ENCODE assay signal across 8 mouse cellular contexts in the genomic region with DNA sequence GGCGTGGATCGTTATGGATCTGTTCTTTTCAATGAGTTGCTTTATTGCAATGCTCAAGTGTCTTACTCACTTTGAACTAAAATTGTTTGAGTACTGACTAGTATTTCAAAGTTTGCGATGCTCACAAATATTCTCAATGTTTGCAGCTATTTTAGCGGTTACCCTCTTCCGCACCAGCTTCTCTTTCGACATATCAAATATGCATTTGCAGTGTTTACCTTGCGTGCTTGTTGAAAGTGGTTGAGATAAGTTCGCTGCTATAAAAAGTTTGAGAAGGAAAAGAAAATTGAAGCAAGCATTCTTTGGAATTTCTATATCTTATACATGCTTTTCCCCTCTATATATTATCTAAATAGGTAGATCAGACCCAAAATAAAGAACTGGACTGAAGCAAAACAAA.
DNase-seq lines count a peak whose midpoint lies in the region; ATAC-seq and TF ChIP-seq lines count a peak whose summit lies in the region.

No protein-coding gene starts in this region.

- H3K9ac ChIP-seq in heart, embryonic 13.5 days, result no peak overlapping the region
- no peak overlapping the region; the same call in 1 of the 2 replicates for H3K9ac ChIP-seq in hindbrain, embryonic 11.5 days (ENCODE audit: low read depth, low read length)
- no peak overlapping the region for H3K9ac ChIP-seq in midbrain, embryonic 11.5 days (ENCODE audit: low read length)

- 57% methylated on average over 8 of the region's 8 CpGs for WGBS in heart, embryonic 13.5 days
- 71% methylated on average over 8 of the region's 8 CpGs for whole genome bisulfite sequencing in hindbrain, embryonic 11.5 days
- 67% methylated on average over 8 of the region's 8 CpGs for WGBS in midbrain, embryonic 11.5 days

- H3K4me1 ChIP-seq in heart, embryonic 13.5 days, result 0 out of 2 replicates have a peak, but pooled peaks cover 7% of the 10 kb centered on the region
- H3K4me1 ChIP-seq in cortical plate, adult 2 months (ENCODE audit: control insufficient read depth, insufficient read depth, low read length), result no peaks in the 10 kb centered on the region; the same call in 1 of the 2 replicates
- H3K4me1 ChIP-seq in hindbrain, embryonic 11.5 days (replicated peaks; ENCODE audit: control insufficient read depth, insufficient read depth, low read length), result no peaks in the 10 kb centered on the region
- H3K4me1 ChIP-seq in midbrain, embryonic 11.5 days (ENCODE audit: control insufficient read depth, insufficient read depth, low read length), result no peaks in the 10 kb centered on the region

- H3K27me3 ChIP-seq in heart, embryonic 13.5 days (replicated peaks), result no peaks in the 10 kb centered on the region
- no peaks in the 10 kb centered on the region for H3K27me3 ChIP-seq in hindbrain, embryonic 11.5 days (ENCODE audit: control insufficient read depth, insufficient read depth, low read length)
- no peaks in the 10 kb centered on the region for H3K27me3 ChIP-seq in midbrain, embryonic 11.5 days (ENCODE audit: control insufficient read depth, insufficient read depth, low read length)

- H3K4me3 ChIP-seq in heart, embryonic 13.5 days, result peak overlapping the region; percentile 44
- peak overlapping the region; percentile 39; the same call in 1 of the 2 replicates for H3K4me3 ChIP-seq in cortical plate, adult 2 months (ENCODE audit: insufficient read depth, low read length)
- peak overlapping the region; percentile 34 for H3K4me3 ChIP-seq in hindbrain, embryonic 11.5 days (ENCODE audit: low read depth, low read length)
- H3K4me3 ChIP-seq in midbrain, embryonic 11.5 days (ENCODE audit: low read depth, low read length), result peak overlapping the region; percentile 31; the same call in 1 of the 2 replicates

- no peak for TF ChIP-seq POLR2A in cortical plate, adult 2 months (IDR thresholded peaks at IDR 0.05; ENCODE audit: extremely low read depth, insufficient read depth, low read length)

- no peak for ATAC-seq in heart, embryonic 13.5 days (ENCODE audit: extremely low read depth, insufficient number of reproducible peaks, low FRiP score, low TSS enrichment)
- no peak for ATAC-seq in hindbrain, embryonic 11.5 days (ENCODE audit: low FRiP score)
- ATAC-seq in midbrain, embryonic 11.5 days (ENCODE audit: low FRiP score), result no peak

- intact Hi-C loops in heart, postnatal 10 days (cut with DNase I), result no loop called here

- no peak for TF ChIP-seq CTCF in cortical plate, adult 2 months (IDR thresholded peaks at IDR 0.05; ENCODE audit: extremely low read depth, insufficient read depth, low read length)

- no peaks in the 10 kb centered on the region for H3K9me3 ChIP-seq in heart, embryonic 13.5 days
- H3K9me3 ChIP-seq in hindbrain, embryonic 11.5 days (ENCODE audit: control insufficient read depth, low read length), result no peaks in the 10 kb centered on the region
- H3K9me3 ChIP-seq in midbrain, embryonic 11.5 days (ENCODE audit: control insufficient read depth, low read length), result no peaks in the 10 kb centered on the region

- peak overlapping the region; percentile 69 for H3K4me2 ChIP-seq in heart, embryonic 13.5 days
- peak overlapping the region; percentile 46 for H3K4me2 ChIP-seq in hindbrain, embryonic 11.5 days (replicated peaks; ENCODE audit: low read depth, low read length)
- H3K4me2 ChIP-seq in midbrain, embryonic 11.5 days, result peak overlapping the region; percentile 55

- no peaks in the 10 kb centered on the region for H3K36me3 ChIP-seq in heart, embryonic 13.5 days
- H3K36me3 ChIP-seq in hindbrain, embryonic 11.5 days (ENCODE audit: control insufficient read depth, insufficient read depth, low read length), result no peaks in the 10 kb centered on the region
- no peaks in the 10 kb centered on the region for H3K36me3 ChIP-seq in midbrain, embryonic 11.5 days (ENCODE audit: control insufficient read depth, insufficient read depth, low read length)

- DNase-seq in heart, postnatal 10 days, result no peak
- DNase-seq in hindbrain, embryonic 11.5 days (ENCODE audit: low spot score), result no peak
- no peak for DNase-seq in midbrain, embryonic 11.5 days (ENCODE audit: low spot score, missing footprints)
- DNase-seq in frontal cortex, postnatal 25 days (ENCODE audit: low spot score in 2 of 2), result no peak
- no peak for DNase-seq in left cerebral cortex, adult 18-20 months (ENCODE audit: low spot score in 2 of 2)
- DNase-seq in adrenal gland, postnatal 10 days, result no peak

- no peak overlapping the region for H3K27ac ChIP-seq in heart, embryonic 13.5 days (replicated peaks)
- no peak overlapping the region for H3K27ac ChIP-seq in cortical plate, adult 2 months (ENCODE audit: insufficient read depth, low read length)
- no peak overlapping the region for H3K27ac ChIP-seq in hindbrain, embryonic 11.5 days (ENCODE audit: low read depth, low read length)
- H3K27ac ChIP-seq in midbrain, embryonic 11.5 days (ENCODE audit: low read depth, low read length), result no peak overlapping the region
